Mouse (Mus musculus): ENCODE results near the gene Bbs9. TPM values are rescaled to one million over a fixed set of nuclear protein-coding genes. Genes with fewer than 3 reads are reported as not detected.

Bbs9 gene
- total RNA-seq, 2 experiments from 2014 or later, result 11.8 to 14.0 TPM

DNA sequence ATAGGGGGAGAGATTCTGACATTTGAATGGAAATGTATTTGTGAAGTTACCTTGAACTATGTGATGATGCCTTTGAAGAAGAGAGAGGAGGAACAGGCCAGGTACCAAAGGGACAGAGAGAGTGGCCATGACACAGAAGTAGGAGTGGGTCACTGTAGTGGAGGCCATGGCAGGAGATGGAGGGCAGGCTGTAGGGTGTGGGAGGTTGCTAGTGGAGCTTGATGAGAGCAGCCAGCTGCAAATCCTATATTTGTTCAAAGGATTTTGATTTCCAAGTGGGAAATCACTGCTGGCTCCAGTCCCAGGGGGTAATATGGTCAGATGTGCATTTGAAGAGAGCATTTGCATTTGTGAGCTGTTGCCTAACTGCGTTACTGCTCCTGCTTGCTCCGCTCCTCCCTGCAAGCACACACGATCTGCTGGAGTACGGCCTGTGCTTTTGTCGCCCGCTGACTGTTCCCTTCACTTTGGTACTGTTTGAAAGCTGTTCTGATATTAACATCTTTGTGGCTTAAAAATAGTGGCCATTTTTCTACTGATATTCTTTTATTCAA, 137.8 kb downstream of the Bbs9 start:
- intact Hi-C loops (cut with DNase I), result no loop called here
- DNase-seq, result no peak

GRCm38 (mm10) chr9:22619245-22619644, 143.7 kb downstream of the Bbs9 start:
- DNase-seq, result no peak
- intact Hi-C loops (cut with DNase I), result no loop called here

DNA sequence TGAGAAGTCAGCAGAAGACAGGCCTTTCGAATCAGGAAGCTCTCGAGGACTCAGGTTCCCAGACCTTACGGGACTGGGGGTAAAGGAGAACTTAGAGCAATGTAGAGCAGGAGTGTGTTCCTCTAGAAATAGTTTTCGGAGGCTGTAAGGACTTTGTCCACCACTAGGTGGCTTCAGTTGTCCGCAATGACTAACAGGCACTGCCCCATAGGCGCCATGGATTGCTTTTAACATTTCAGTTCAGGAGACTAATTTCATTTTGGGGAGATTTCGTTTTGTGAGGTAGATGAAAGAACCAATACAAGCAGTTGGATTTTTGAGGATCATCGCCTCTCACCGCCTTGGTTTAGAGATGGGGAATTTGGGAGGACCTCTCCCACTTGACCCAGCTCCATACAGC, 149.5 kb downstream of the Bbs9 start:
- DNase-seq, result peak; percentile 29 to 53
- intact Hi-C loops (cut with DNase I), result loop anchor here (5.0 to 10.0 kb wide), 2 partner anchors 587 to 620 kb away; no protein-coding TSS in a partner anchor

- no peak for DNase-seq
- intact Hi-C loops (cut with DNase I), result loop anchor here (5.0 to 10.0 kb wide), 2 partner anchors 586 to 619 kb away; no protein-coding TSS in a partner anchor
Observed at GRCm38 (mm10) chr9:22626014-22626413, 150.5 kb downstream of the Bbs9 start.

GRCm38 (mm10) chr9:22627912-22628311, 152.4 kb downstream of the Bbs9 start:
- DNase-seq, result no peak
- intact Hi-C loops (cut with DNase I), result loop anchor here (5.0 to 10.0 kb wide), 2 partner anchors 584 to 617 kb away; no protein-coding TSS in a partner anchor

DNA sequence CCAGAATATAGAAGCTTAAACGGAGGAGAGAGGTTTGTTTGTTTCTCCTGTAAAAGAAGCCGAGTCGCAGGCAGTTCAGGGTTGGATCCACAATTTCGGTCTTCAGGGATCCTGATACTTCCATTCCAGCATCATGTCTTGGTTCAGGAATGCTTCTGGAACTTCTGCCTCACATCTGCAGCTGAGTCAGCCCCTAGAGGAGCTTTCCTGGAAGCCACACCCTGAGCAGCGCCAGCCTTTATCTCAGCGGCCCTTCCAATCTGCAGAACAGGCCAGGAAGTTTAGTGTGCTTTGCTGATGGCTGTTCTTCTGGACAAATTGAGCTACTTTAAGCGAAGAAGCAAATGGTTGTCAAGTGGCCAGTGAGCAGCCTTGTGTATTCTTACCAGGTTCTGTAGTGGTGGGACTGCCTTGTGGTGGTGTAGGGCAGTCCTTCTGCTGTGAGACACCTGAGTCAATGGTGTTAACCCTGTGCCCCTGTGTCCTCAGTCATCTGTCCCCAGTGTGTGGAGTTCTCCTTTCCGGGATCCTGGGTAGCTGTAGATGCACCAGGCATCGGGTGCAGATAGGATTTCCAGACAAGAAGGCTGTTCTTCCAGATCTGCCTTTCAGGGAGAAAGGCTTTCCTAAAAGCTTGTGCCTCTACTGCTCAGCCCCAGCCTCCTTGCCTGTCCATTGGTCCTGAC, 157.4 kb downstream of the Bbs9 start:
- intact Hi-C loops (cut with DNase I), result no loop called here
- DNase-seq, result peak; percentile 32 to 37

DNA sequence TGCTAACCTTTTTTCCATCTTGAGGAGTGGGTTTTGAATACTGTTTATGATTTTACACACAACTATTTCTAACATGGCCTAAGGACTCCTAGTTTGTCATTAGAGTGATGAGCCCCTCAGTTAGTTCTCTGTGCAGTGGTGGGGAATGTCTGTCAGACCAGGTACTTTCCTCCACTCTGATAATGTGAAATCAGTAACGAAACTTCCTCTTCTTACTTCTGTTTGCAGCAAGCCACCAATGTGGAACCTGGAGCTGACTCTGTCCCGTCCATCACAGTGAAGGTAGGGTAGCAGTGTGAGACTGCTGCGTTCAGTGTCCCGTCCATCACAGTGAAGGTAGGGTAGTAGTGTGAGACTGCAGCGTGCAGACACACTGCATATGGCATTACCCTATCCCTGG, 163.0 kb downstream of the Bbs9 start:
- intact Hi-C loops (cut with DNase I), result no loop called here
- no peak for DNase-seq

DNA sequence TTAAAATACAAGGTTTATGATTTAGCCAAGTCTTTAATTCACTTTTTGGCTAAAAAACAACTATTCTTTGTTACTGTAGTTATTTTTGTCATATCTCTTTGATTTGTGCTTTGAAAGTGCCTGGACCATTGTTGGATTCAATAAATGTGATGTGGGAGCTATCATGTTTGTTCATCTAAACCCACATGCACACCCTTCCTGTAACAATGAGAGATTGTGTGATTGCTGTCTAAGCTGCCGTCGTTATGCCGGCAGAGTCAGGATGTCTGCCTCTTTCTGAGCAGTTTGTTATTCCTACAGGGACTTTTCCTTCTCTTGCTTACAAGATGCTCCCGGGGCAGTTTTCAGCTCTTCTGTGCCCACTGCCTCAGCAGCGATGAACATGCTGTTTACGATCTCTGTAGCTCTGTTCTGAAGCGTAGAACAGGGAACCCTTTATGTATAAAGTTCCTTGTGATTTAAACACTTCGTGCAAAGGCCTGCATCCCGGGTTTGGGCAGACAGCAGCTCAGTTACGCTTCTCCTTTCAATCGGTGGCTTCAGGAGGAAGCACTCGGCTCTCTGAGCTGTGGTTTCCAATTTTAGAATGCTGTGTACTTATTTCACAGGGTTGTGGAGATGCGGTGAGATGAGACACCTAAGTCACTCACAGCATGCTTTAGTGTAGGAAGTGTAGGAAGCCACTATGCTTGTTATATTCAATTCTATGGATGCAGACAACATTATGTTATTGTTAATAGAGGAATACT, 165.3 kb downstream of the Bbs9 start:
- intact Hi-C loops (cut with DNase I), result no loop called here
- no peak for DNase-seq

- intact Hi-C loops (cut with DNase I), result no loop called here
- DNase-seq, result no peak
Observed at GRCm38 (mm10) chr9:22645844-22646390, 170.4 kb downstream of the Bbs9 start.

DNA sequence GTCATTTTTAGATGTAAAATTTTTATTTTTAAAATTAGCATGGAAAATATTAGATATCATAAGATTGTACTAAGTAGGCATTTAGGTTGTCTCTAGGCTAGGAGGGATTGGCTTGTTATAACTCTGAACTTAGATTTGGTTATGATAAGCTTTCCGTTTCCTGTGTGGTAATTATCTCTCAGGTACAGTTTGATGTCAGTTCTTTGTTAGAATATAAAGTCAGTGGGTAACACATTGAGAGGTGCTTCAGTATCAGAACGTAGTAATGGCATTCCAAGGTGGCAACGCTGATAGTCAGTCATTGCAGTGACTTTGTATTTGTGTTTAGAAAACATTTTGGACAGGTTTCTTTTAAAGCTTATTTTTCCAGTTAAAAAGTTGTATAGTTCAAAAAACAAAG, 170.9 kb downstream of the Bbs9 start:
- intact Hi-C loops (cut with DNase I), result no loop called here
- DNase-seq, result no peak

DNA sequence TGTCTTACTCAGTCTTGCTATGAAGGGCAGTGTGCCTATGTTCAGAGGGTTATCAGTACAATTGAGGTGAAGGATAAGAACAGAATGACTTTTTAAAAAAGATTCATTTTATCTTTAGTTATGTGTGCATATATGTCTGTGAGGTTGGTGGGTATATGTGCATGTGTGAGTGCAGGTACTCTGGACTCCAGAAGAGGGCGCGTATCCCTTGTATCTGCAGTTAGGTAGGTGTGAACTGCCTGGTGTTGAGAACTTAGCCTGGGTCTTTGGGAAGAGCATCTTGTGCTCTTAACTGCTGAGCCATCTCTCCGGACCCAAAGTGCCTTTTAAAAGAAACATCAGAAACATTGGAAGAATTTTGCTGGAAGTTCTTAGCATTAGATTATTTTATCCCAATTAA, 172.6 kb downstream of the Bbs9 start:
- DNase-seq, result no peak
- intact Hi-C loops (cut with DNase I), result no loop called here

DNA sequence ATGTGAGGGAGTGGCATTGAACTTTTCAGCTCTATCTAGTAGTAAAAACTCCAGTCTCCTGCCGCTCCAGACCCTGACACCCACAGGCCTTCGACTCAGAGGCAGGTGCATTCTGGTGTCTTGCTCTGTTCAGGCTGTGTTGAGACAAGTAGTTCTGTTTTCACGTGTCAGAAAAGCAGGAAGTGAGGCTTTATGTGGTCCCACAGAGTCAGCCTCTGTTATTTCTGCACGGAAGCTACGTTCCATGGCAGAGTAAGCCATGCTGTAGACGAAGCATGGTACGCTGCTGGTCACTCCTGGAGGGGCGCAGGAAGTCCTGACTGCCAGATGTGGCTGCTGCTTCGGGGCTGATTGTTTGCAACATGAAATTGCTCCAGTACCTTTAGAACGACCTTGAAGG, 174.1 kb downstream of the Bbs9 start:
- intact Hi-C loops (cut with DNase I), result no loop called here

DNA sequence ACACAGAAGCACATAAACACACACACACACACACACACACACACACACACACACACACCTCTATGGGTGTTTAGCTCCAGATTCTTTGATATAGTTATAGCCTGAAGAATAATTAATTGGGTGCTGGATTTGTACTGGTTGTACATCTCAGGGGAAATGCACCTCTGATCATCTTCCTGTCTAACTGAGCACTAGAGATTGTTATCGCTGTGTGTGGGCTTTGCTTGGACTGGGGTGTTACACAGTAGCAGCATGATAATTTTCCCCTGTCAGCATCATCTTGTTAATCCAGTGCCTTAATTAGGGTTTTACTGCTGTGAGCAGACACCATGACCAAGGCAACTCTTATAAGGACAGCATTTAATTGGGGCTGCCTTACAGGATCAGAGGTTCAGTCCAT, 175.3 kb downstream of the Bbs9 start:
- intact Hi-C loops (cut with DNase I), result no loop called here
- no peak for DNase-seq

More for the DNA sequence above, 174.1 kb downstream of the Bbs9 start:
- DNase-seq, result no peak

DNA sequence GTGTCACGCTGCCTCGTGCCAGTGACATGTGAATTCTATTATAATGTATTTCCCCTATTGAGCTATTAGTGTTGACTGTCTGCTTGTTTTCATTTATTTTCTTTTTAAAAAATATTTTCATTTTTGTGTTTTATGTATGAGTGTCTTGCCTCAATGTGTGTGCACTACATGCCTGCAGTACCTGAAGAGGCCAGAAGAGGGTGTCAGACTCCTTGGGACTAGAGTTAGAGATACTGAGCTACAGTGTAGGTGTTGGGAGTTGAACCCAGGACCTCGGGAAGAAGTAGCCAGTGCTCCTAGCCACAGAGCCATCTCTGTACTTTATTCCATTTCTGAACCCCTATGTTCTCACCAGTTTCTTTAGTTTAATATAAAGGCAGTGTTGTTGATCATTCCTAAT, 176.1 kb downstream of the Bbs9 start:
- intact Hi-C loops (cut with DNase I), result no loop called here

DNA sequence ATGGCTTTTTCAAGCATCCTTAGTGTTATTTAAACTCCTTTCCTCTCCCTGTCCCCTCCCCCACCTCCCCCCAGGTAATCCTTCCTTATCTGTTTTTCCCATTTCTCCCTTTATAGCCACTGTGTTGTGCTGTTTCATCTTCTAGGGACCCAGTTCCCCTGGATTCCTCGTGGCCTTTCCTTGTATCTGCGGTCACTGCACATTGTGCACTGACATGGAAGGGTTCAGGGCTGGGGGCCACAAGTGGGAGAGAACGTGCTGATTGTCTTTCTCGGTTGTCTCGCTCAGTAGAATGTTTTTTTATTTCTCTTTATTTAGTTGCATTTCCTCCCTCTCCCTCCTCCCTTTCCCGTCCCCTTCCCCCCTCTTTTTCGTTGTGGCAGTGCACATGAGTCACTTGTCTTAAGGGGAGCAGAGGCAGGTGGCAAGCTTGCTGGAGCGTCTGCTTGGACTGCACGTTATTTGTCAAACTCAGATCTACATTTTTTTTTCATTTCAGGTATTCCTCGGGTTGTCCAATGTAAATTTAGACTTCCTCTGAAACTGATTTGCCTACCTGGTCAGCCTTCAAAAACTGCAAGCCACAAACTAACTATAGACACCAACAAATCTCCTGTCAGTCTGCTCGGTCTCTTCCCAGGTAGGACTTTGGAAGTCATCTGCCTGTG, 179.3 kb downstream of the Bbs9 start:
- intact Hi-C loops (cut with DNase I), result no loop called here
- no peak for DNase-seq

More for the DNA sequence above, 176.1 kb downstream of the Bbs9 start:
- no peak for DNase-seq

DNA sequence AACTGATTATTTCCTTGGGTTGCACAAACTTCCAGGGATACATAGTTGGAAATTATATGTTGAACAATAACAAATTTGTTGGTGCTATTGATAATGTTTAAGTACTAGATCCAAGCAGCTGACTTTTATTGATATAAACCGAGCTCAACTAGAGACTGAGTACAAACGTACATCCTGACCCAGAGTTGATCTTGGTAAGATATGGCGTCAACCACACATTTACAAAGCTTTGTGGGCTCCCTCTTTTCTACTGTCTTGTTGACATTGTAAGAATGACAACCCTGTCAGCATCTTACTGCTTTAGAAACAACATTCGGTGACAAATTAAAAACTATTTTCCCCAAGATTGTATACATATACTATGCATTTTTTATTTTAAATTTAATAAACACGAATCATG, 181.7 kb downstream of the Bbs9 start:
- DNase-seq, result no peak
- intact Hi-C loops (cut with DNase I), result no loop called here

DNA sequence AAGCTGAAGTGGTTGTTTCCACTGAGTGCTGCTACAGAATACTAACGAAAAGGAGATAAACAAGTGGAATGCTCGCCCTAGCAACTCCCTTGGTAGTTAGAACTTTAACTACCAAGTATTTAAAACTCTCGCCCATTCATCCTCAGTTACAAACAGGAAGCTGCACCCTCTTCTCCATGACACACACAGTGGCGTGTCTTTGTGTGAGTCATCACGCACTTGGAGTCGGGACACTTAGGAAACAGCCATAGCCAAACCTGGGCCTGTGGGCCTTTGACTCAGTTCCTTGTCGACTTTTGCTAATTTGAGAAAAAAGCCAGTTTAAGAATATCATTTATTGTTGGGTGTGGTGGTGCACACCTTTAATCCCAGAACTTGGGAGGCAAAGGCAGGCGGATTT, 189.6 kb downstream of the Bbs9 start:
- intact Hi-C loops (cut with DNase I), result no loop called here
- no peak for DNase-seq

GRCm38 (mm10) chr9:22672937-22673336, 197.4 kb downstream of the Bbs9 start:
- no peak for DNase-seq
- intact Hi-C loops (cut with DNase I), result no loop called here

- intact Hi-C loops (cut with DNase I), result no loop called here
- no peak for DNase-seq
Observed at GRCm38 (mm10) chr9:22677132-22677829, 201.8 kb downstream of the Bbs9 start.

GRCm38 (mm10) chr9:22677997-22678396, 202.5 kb downstream of the Bbs9 start:
- intact Hi-C loops (cut with DNase I), result no loop called here
- DNase-seq, result no peak
